Mouse (Mus musculus) heart, embryonic 12.5 days (tissue): ENCODE measurements around the gene Olfr325. TPM values are rescaled to one million over a fixed set of nuclear protein-coding genes. Genes with fewer than 3 reads are reported as not detected.

Experiments
- ATAC-seq: fragments of 200-750 bp; cut with Nextera tagmentation; 2 replicates; pipeline ENCODE4 v1.8.0; 2017; ENCODE audit warnings: moderate TSS enrichment, moderate library complexity; ENCODE audit not compliant: insufficient number of reproducible peaks, low FRiP score
- H3K27ac ChIP-seq: fragments of 300-500 bp; sonication (generic); 2 replicates; pipeline ENCODE4 v1.5.1; 2016; ENCODE audit warnings: mild to moderate bottlenecking, moderate library complexity; ENCODE audit not compliant: poor library complexity, severe bottlenecking
- H3K27me3 ChIP-seq: fragments of 300-500 bp; sonication (generic); replicated peaks from 2 replicates; pipeline ENCODE4 v1.6.1; 2016; ENCODE audit warnings: mild to moderate bottlenecking, moderate library complexity
- H3K36me3 ChIP-seq: fragments of 300-500 bp; sonication (generic); 2 replicates; pipeline ENCODE4 v1.6.1; 2016; ENCODE audit warnings: mild to moderate bottlenecking, moderate library complexity
- H3K4me1 ChIP-seq: fragments of 300-500 bp; sonication (generic); replicated peaks from 2 replicates; pipeline ENCODE4 v1.6.1; 2016; ENCODE audit warnings: mild to moderate bottlenecking
- H3K4me2 ChIP-seq: fragments of 300-500 bp; sonication (generic); 2 replicates; pipeline ENCODE4 v1.6.1; 2016; ENCODE audit warnings: mild to moderate bottlenecking, moderate library complexity
- H3K4me3 ChIP-seq: fragments of 300-500 bp; sonication (generic); 2 replicates; pipeline ENCODE4 v1.5.1; 2016; ENCODE audit warnings: mild to moderate bottlenecking
- H3K9ac ChIP-seq: fragments of 300-500 bp; sonication (generic); 2 replicates; pipeline ENCODE4 v1.6.1; 2016; ENCODE audit warnings: mild to moderate bottlenecking, moderate library complexity
- H3K9me3 ChIP-seq: fragments of 300-500 bp; sonication (generic); replicated peaks from 2 replicates; pipeline ENCODE4 v1.6.1; 2016; ENCODE audit warnings: mild to moderate bottlenecking, moderate library complexity
- WGBS: fragments of 180-500 bp; shearing (Covaris S2); methylation state at CpG from one replicate; pipeline ENCODE4 v1.1.7; 2016; 5-methylcytosine and 5-hydroxymethylcytosine counted together
- polyA plus RNA-seq: library from polyadenylated mRNA; unstranded; fragments of >200 nt; fragmentation: Nextera tagmentation; extraction: Ambion mirVana; gene quantifications from 2 replicates; pipeline ENCODE4 v1.2.1, GENCODE M21; 2016

Olfr325 gene
- polyA plus RNA-seq, 1 experiment from 2014 or later, result not detected

DNA sequence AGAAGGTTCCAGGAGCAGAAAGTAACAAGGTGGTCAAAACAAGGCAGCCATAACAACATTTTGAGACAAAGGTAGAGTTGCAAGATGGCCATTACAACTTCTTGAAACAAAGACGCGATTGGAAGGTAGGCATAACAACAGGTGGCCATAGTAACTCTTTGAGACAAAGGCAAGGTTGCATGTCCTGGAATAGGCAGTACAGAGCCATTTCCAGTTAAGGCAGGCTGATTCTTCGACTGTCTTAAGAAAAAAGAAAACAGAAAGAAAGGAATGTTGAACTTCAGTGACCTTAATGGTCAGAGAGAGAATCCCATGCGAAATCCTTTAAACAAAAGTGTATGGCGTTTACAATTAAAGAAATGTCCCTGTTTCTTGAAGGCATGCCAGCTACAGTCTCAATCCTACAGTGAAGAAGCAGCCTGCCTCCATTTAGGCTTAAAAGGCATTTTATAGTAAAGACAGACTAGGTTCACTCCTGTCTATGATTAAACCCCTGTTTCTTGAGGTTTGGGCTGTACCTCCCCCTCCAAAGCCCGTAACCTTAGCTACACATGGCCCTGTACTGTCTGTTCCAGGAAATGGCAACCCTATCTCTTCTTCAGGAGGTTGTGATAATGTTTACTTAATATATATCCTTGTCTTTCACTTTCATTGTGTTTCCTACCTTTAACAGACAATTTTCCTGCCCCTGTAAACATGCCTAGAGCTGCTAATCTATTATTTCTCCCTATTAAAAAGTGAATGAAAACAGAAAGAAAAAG is 25.4 kb downstream of the Olfr325 start:
- Histone ChIP-seq H3K27ac (no peak overlapping the region), H3K4me1 (no peaks in the 10 kb centered on the region), H3K4me3 (no peak overlapping the region), H3K36me3 (no peaks in the 10 kb centered on the region), H3K27me3 (0 out of 2 replicates have a peak, but pooled peaks cover 3% of the 10 kb centered on the region), H3K9ac (no peak overlapping the region), H3K4me2 (no peak overlapping the region), H3K9me3 (no peaks in the 10 kb centered on the region; the same call in 1 of the 2 replicates)
- 78% methylated on average over 6 of the region's 6 CpGs for WGBS
- ATAC-seq, result no peak

DNA sequence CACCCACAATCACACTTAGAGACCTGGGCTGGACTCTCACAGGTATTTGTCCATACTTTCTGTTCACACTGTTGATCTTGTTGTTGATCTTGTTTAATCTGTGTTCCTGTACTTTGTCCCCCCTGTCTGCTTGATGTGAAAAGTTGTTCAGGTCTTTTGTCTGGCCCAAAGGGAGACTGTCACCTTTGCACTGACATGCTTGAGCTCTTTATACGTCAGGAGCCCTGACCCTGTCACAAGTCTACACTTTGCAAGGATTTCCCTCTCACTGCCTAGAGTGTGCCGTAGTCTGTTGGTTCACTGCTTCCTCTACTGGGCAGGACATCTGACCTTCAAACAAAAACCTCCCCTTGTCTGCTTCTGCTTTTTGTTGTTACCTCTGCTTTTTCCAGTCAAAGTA is 27.2 kb downstream of the Olfr325 start:
- Histone ChIP-seq H3K36me3 (no peaks in the 10 kb centered on the region), H3K4me2 (no peak overlapping the region), H3K4me3 (no peak overlapping the region), H3K27ac (no peak overlapping the region), H3K9ac (no peak overlapping the region), H3K4me1 (no peaks in the 10 kb centered on the region), H3K9me3 (no peaks in the 10 kb centered on the region; the same call in 1 of the 2 replicates), H3K27me3 (0 out of 2 replicates have a peak, but pooled peaks cover 3% of the 10 kb centered on the region)
- WGBS, result 59% methylated on average over 2 of the region's 2 CpGs
- no peak for ATAC-seq

GRCm38 (mm10) chr11:58605228-58605627 is 27.7 kb downstream of the Olfr325 start:
- Histone ChIP-seq H3K9ac (no peak overlapping the region), H3K9me3 (no peaks in the 10 kb centered on the region; the same call in 1 of the 2 replicates), H3K27ac (no peak overlapping the region), H3K36me3 (no peaks in the 10 kb centered on the region), H3K4me1 (no peaks in the 10 kb centered on the region), H3K4me2 (no peak overlapping the region), H3K27me3 (0 out of 2 replicates have a peak, but pooled peaks cover 3% of the 10 kb centered on the region), H3K4me3 (no peak overlapping the region)
- WGBS, result 58% methylated on average over 3 of the region's 3 CpGs
- ATAC-seq, result no peak

- Histone ChIP-seq H3K36me3 (no peaks in the 10 kb centered on the region), H3K4me3 (no peak overlapping the region), H3K9ac (no peak overlapping the region), H3K4me1 (no peaks in the 10 kb centered on the region), H3K4me2 (no peak overlapping the region), H3K27me3 (0 out of 2 replicates have a peak, but pooled peaks cover 3% of the 10 kb centered on the region), H3K27ac (no peak overlapping the region), H3K9me3 (no peaks in the 10 kb centered on the region; the same call in 1 of the 2 replicates)
- ATAC-seq, result no peak
- 74% methylated on average over 12 of the region's 12 CpGs for WGBS
These were observed 28.8 kb downstream of the Olfr325 start for GRCm38 (mm10) chr11:58606177-58606919.

- no peaks in the 10 kb centered on the region for H3K27me3 ChIP-seq
- H3K9ac ChIP-seq, result no peak overlapping the region
- H3K4me2 ChIP-seq, result no peak overlapping the region
- no peaks in the 10 kb centered on the region; the same call in 1 of the 2 replicates for H3K9me3 ChIP-seq
- no peak overlapping the region for H3K27ac ChIP-seq
- no peak for ATAC-seq
- H3K36me3 ChIP-seq, result no peaks in the 10 kb centered on the region
- no peak overlapping the region for H3K4me3 ChIP-seq
- WGBS, result 80% methylated on average over 6 of the region's 6 CpGs
- H3K4me1 ChIP-seq, result no peaks in the 10 kb centered on the region
These were observed 29.5 kb downstream of the Olfr325 start for GRCm38 (mm10) chr11:58607030-58607429.

DNA sequence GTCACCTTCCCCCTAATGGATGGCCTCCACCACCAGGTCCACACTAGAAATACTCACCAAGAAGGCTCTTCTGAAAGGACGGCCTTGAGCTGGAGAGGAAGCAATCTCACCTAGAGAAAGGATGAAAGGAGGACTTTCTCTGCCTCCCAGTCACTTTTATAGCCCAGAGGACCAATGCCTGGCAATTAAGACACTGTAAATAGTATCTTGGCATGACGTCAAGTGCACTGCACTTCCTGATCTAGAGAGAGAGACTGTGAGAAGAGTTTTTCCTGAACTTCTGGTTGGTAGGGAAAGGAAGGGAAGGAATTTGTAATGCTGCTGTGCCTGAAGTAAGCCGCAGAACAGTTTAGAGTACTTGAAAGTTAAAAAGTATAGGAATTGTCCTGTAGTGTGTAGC is 35.8 kb downstream of the Olfr325 start:
- 65% methylated on average over 3 of the region's 3 CpGs for WGBS
- Histone ChIP-seq H3K4me2 (no peak overlapping the region), H3K4me3 (no peak overlapping the region), H3K9me3 (no peaks in the 10 kb centered on the region), H3K27me3 (no peaks in the 10 kb centered on the region), H3K9ac (no peak overlapping the region), H3K36me3 (no peaks in the 10 kb centered on the region), H3K4me1 (peaks cover 7% of the 10 kb centered on the region), H3K27ac (no peak overlapping the region)
- ATAC-seq, result no peak

- Histone ChIP-seq H3K4me2 (no peak overlapping the region), H3K36me3 (no peaks in the 10 kb centered on the region), H3K27ac (no peak overlapping the region), H3K9me3 (no peaks in the 10 kb centered on the region), H3K27me3 (no peaks in the 10 kb centered on the region), H3K9ac (no peak overlapping the region), H3K4me1 (peaks cover 8% of the 10 kb centered on the region), H3K4me3 (no peak overlapping the region)
- no peak for ATAC-seq
These were observed 37.0 kb downstream of the Olfr325 start for GRCm38 (mm10) chr11:58614526-58614925.

GRCm38 (mm10) chr11:58615975-58616374 is 38.4 kb downstream of the Olfr325 start, which contains the start of gene 2210407C18Rik:
TSS of gene 2210407C18Rik (minus strand) at chr11:58616075.
- Histone ChIP-seq H3K9ac (no peak within 1 kb of the TSS), H3K36me3 (no peaks in the 10 kb centered on the region), H3K9me3 (no peaks in the 10 kb centered on the region), H3K27ac (no peak within 1 kb of the TSS), H3K4me3 (no peak within 1 kb of the TSS), H3K27me3 (no peaks in the 10 kb centered on the region), H3K4me1 (peaks cover 8% of the 10 kb centered on the region), H3K4me2 (no peak within 1 kb of the TSS)
- ATAC-seq, result no peak
- 81% methylated on average over 4 of the region's 4 CpGs for WGBS

- Histone ChIP-seq H3K27ac (no peak overlapping the region), H3K36me3 (no peaks in the 10 kb centered on the region), H3K9ac (no peak overlapping the region), H3K4me1 (peaks cover 8% of the 10 kb centered on the region), H3K4me2 (no peak overlapping the region), H3K9me3 (no peaks in the 10 kb centered on the region), H3K27me3 (no peaks in the 10 kb centered on the region), H3K4me3 (no peak overlapping the region)
- no peak for ATAC-seq
- 45% methylated on average over 3 of the region's 3 CpGs for WGBS
These were observed 40.8 kb downstream of the Olfr325 start for GRCm38 (mm10) chr11:58618369-58618768.

- no peak for ATAC-seq
- Histone ChIP-seq H3K4me3 (no peak overlapping the region), H3K4me1 (peaks cover 8% of the 10 kb centered on the region), H3K27ac (no peak overlapping the region), H3K9ac (no peak overlapping the region), H3K36me3 (no peaks in the 10 kb centered on the region), H3K27me3 (no peaks in the 10 kb centered on the region), H3K4me2 (no peak overlapping the region), H3K9me3 (no peaks in the 10 kb centered on the region)
- WGBS, result 71% methylated on average over 6 of the region's 6 CpGs
These were observed 41.3 kb downstream of the Olfr325 start for GRCm38 (mm10) chr11:58618793-58619192.

GRCm38 (mm10) chr11:58626146-58626545 is 48.6 kb downstream of the Olfr325 start:
- Histone ChIP-seq H3K4me2 (no peak overlapping the region), H3K4me3 (no peak overlapping the region), H3K9me3 (no peaks in the 10 kb centered on the region), H3K9ac (no peak overlapping the region), H3K27ac (no peak overlapping the region), H3K4me1 (no peaks in the 10 kb centered on the region), H3K36me3 (no peaks in the 10 kb centered on the region), H3K27me3 (no peaks in the 10 kb centered on the region)
- 66% methylated on average over 4 of the region's 4 CpGs for WGBS
- ATAC-seq, result no peak
